Mouse (Mus musculus): ENCODE data around the gene Ccl25. TPM values are rescaled to one million over a fixed set of nuclear protein-coding genes. Genes with fewer than 3 reads are reported as not detected.
"Not testable (repeated sequence)": the region's sequence is repeated elsewhere in the genome, so short reads cannot be mapped to it uniquely, and the experiment has no call there.

Ccl25 gene
- polyA plus RNA-seq, 2 experiments from 2014 or later, result 7.8 to 10.8 TPM

DNA sequence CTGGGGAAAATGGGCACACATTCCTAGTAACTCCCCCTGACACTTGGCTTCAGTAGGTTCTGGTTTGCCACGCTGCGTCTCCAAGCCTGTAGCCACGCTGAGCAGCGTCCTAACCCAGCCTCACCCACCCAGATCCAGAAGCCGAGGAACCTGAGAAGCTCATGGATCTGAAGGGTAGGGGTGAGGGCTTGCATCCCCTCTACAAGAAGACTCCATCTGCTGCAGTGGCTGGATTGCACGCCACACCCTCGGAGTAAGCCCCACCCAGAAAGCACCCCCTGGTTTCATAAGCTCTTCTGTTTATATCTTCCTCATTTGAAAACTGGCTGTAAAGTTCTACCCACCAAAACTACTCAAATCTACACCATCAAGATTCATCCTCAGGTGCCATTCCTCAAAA is 22.7 kb downstream of the Ccl25 start:
- ATAC-seq, result no peak

DNA sequence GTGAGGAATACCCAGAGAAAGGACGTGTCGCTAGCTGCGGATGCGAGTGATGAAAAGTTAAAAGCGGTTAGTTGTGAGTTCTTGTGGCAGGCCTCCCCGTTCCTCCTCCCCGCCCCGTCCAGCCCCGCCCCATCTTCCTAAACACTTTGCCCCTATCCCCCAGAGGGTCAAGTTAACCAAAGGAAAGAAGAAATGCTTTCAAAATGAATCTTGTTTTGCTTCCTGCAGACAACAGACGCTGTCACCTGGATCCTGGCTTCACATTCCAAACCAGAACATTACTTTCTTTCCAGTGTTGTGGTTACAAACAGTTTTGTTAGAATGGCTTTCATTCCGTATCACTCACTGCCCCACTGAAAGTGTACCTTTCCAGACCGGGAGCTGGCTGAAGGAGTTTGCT is 23.3 kb downstream of the Ccl25 start:
- ATAC-seq, result no peak

DNA sequence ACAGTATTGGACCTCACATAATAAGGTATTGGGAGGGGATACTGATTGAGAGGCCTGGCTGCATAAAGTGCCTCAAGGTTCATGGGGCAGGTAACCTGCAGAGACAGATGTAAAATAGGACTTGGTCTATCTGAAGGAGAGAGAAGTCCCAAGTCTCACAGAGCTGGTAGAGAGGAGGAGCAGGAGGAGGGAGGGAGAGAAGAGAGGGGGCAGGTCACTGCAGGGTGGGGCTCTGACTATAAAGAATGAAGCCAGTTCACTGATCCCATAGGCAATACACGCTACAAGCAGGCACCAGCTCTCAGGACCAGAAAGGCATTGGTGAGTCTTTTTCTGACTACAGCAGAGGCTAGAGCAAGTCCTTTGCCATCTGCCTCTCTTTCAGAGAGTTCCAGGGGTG is 24.3 kb downstream of the Ccl25 start:
- ATAC-seq, result no peak

DNA sequence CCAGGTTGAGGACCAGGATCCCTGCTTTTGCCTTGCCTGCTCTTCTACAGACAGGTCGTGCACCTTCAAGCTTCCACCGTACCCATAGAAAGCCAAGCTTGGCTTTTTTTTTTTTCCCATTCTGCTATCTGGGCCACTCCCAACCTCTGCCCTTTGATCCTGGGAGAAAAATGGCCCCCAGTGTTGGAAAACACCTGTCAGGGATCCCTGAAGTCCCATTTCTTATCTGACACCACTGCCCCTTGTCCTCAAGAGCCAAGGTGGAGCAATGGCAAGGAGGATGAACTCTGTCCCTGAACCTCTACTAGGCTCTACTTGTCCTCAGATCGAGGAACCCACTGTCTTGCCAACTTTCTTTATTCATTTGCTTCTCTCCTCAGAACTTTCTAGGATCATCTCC is 25.6 kb downstream of the Ccl25 start:
- no peak for ATAC-seq

DNA sequence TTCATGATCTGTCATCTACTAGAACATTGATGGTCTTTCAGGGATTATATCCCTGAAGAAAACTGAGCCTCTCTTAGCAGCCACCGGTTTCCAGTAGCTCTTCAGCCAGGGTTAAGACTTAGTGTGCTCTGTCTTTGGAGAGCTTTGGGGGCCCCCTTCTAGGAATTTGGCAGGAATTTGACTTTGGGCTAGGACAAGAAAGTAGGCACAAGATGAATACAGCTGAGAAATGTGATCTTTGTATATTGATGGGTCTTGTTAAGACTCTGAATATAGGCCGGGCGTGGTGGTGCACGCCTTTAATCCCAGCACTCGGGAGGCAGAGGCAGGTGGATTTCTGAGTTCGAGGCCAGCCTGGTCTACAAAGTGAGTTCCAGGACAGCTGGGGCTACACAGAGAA is 27.6 kb downstream of the Ccl25 start:
- ATAC-seq, result not testable (repeated sequence)

DNA sequence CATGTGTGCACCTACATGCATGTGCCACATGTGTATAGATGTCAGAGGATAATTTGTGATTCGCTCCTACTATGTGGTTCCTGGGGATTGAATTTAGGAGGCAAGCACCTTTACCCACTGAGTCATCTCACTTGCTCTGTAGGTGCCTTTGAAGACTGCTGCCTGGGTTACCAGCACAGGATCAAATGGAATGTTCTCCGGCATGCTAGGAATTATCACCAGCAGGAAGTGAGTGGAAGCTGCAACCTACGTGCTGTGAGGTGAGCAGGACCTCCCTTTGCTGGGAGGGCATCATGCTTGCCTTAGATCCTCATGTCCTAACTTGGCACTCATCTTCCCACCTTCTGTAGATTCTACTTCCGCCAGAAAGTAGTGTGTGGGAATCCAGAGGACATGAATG is 28.7 kb downstream of the Ccl25 start:
- ATAC-seq, result no peak

DNA sequence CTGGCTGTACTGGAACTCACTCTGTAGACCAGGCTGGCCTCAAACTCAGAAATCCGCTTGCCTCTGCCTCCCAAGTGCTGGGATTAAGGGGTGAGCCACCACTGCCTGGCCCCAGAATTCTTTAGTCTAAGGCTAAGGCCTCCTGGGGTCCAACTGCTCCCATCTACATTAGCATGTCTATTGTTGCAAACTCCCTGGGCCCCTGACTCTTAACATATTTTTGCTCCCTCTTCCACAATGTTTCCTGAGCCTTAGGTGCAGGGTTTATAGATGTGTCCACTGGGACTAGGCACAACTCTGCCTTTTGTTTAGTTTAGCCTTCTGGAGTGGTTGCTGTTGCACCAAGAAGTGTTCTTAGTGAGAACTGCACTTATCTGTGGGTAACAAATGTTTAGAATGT is 29.5 kb downstream of the Ccl25 start:
- ATAC-seq, result no peak

DNA sequence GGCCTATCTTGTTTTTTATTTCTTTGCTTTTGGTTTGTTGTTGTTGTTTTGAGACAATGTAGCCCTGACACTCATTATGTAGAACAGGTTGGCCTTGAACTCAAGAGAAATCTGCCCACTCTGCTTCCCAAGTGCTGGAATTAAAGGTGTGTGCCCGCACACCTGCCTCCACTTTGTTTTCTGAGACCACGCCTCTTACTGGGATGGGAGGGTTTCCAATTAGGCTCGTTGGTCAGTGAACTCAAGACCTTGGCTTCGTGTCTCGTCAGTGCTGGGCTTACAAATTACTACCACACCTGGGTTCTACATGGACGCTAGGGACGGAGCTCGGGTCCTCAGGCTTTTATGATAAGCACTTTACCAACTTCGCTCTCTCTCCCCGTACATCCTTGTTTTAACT is 30.4 kb downstream of the Ccl25 start:
- ATAC-seq, result no peak

DNA sequence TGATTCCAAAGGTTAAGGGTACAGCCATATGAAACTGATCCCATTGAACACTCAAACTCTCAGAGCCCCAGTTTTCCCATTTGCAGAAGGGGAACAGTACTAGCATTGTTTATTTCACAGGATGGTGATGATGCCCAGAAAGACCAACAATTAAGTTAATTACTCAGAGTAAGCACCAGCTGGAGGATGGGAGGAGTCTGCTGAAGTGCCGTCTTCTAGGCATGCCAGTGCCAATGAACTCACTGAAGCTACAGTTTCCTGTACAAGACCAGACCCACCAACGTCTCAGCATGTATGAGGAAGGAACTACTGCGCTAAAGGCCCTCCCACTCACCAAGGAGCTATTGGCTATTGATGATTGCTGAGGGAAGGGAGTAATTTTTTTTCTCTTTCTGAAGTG is 34.4 kb downstream of the Ccl25 start:
- ATAC-seq, result no peak

DNA sequence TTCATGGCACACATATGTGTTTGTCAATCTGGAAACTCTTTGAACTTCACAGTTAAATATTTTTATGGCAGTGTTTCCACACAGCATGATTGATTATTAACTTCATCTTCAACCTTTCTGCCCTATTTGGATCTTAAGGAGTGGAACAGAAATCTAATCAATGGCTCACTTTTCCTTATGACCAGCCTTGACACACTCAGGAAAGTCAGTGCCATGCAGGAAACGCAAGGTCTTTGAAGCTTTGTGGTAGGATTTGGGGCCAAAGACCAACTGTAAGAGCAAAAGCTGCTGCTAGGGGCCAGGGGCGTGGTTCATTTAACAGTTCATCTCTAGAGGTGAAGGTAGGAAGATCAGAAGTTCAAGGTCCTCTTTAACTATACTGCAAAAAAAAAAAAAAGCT is 35.9 kb downstream of the Ccl25 start:
- no peak for ATAC-seq

DNA sequence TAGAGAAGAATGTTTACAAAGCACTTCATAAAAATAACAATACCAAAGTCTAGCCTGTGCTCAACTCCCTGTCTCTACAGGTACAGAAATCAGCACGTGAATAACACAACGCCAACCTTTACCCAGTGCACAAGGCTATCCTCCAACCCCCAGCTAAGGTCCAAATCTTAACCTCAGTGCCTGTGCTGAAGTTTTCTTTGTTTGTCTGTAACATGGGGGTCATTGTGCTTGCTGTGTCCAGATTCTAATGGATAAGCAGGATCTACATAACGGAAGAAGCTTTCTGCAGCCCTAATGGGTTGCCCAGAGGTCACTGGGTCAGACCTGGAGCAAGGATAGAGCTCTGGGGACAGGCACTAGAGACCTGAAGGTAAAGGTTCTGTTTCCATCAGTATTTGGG is 41.2 kb downstream of the Ccl25 start:
- ATAC-seq, result no peak

DNA sequence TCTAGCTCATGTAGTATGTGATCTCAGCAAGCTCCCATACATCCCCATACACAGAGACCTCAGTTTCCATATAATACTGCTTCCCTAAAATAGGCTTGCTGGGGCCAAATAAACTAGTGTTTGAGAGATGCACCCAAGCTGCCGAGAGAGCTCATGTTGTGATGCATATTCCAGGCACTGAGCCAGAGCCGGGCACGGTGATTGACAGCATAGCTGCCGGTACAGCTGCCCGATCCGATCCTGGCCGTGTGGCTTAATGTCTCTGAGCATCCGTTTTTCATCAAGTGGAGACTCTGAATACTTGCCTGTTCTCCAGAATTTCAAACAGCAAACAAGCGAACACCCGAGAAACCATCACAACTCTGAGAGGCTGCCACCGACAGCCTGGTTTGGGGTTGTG is 42.8 kb downstream of the Ccl25 start:
- no peak for ATAC-seq

DNA sequence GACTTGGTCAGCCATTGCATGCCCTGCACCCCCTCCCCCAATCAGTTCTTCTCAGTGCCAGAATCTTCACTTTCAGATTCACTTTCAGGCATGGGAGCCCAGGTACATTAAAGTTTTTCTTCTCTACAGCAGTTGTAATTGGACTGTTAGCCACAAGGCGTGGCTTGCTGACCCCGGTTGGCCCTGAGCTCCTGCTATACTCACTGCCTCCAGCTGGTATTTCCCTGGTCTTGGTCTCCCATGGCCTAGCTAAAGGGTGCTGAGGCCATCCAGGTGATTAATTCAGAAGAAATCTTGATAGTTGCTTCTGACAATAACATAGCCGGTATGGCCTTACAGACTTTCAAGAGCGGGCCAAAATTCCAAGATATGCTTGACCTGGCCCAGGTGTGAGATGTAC is 43.5 kb downstream of the Ccl25 start:
- ATAC-seq, result no peak

DNA sequence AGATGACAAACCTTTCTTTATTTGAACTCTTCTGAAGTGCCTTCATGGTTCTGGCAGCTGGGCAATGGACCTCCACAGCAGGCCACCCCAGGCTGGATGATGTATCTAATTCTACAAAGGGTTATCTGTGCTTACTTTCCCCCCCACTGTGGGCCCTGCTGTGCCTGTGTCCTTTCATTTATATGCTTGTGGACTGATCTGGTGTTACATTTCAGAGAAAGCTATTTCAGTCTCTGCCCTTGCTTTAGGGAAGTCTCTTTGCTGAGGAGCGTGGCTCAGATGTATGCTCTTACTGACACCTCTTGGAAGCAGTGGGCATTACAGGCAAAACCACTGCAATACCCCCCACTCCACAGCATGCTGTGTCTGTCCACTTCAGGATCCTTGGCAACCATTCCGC is 45.1 kb downstream of the Ccl25 start:
- peak; percentile 82 for ATAC-seq

DNA sequence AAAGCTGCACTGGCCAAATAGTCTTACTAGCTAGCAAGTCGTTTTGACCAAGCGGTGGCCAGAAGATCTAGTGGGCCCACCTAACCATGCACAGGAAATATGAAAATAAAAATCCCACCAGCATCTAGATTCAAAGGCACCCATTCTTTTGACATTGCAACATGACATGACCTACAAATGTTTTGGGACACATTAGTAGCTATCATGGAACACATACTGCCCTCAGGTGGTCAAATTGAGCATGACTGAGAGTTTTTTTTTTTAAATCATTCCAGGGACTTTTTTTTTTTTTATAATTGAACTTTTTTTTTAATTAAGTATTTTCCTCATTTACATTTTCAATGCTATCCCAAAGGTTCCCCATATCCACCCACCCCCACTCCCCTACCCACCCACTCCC is 47.6 kb downstream of the Ccl25 start:
- no peak for ATAC-seq

DNA sequence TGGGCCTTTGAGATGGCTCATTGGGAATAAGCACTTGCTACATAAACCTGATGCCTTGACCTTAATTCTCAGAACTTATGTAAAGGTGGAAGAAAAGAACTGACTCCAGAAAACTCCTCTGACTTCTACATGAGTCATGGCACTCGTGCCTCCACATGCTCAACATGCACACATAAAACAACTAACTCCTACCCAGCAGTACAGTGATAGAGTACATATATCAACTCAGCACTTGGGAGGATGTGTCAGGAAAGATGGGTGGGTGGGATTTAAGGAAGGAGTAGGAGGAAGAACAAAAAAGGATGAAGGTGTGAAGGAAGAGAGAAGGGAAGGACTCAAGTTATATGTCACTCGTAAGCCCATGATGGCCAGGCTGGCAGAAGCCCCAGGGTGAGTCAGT is 76.4 kb downstream of the Ccl25 start:
- no peak for ATAC-seq

DNA sequence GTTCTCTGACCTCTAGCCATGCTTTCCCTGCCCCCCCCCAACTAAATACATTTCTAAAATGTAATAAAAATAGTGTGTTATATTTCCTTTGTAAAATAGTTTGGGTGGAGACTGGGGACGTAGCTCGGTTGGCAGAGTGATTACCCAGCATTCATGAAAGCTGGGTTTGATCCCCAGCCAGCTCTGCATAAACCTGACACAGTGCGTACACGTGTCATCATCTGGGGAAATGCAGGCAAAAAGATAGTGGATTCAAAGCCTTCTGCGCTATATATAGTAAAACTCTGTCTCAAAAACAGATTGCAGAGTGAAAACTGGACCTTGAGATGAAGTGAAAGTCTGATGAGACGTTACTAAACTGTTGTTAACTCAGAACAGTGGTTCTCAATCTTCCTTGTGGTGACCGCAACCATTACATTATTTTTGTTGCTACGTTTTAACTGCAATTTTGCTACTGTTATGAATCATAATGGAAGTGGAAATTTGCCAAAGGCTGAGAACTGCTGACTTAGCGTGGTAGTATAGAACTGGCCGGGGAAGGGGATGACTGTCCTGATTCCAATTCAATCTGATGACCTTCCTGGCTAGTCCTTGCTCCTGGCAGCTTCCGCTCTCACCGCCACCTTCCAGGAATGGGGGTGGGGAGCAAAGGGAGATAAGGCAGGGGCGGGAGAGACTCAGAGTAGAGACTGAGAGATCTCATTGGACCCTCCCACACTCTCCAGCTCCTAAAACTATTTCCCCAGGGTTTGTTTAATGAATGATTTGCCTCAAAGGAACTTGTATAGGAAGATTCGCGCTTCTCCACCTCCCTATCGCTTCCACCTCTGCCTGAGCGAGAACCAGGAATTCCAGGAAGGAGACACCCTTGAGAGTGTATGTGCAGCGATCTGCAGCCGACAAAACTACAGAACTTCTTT is 79.2 kb downstream of the Ccl25 start:
- ATAC-seq, result no peak

DNA sequence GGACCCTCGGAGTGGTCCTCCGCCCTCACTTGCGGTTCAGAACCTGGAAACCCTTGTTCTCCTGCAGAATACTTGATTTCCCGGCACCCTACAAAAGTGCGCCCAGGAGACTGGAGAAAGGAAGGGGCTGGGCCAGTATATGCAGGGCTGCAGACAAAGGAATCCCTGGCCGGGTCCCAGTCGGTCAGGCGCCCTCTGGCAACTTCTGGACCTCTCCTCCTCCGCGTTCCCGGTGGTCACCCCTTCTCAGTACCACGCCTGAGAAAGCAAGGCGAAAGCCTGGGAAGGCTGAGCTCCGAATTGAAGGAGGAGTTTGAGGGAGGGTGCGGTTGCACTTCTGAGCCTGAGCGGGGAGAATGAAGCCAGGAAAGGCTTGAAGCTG is 79.9 kb downstream of the Ccl25 start:
- no peak for ATAC-seq

DNA sequence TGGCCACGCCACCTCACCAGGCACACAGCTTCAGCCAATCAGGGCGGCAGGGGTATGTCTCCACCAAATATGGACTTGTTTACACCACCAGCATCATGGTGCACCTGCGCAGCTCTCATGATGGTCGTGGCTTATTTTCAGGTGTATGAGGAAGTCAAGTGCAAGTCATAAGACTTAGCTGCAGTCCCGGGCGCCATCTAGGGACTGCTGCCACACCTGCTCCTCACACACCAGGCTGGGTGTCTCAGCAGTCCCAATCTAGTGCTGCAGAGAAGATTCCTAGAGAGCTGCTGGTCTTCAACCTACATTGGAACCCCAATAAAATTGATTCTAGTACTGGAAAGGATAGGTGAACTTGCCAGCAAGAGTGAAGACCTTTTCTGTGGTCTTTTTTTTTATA is 83.4 kb downstream of the Ccl25 start:
- not testable (repeated sequence) for ATAC-seq

Other genes starting within 250 kb of the Ccl25 start
- not detected for gene Cd209f, start 219.4 kb upstream of the Ccl25 start, polyA plus RNA-seq (2017; shearing (Covaris generic))
- not detected for gene Cd209g, start 191.1 kb upstream of the Ccl25 start, polyA plus RNA-seq (2017; shearing (Covaris generic))
- 1 to 10 TPM; 4.1 TPM for gene Evi5l, start 158.6 kb upstream of the Ccl25 start, polyA plus RNA-seq (2017; shearing (Covaris generic))
- gene Prr36, start 107.8 kb upstream of the Ccl25 start, polyA plus RNA-seq (2017; shearing (Covaris generic)), result under 1 TPM in 1 of 2 experiments, not detected in 1; 0.15 TPM
- not detected for gene Lrrc8e, start 98.4 kb upstream of the Ccl25 start, polyA plus RNA-seq (2017; shearing (Covaris generic))
- gene Map2k7, start 86.5 kb upstream of the Ccl25 start, polyA plus RNA-seq (2017; shearing (Covaris generic)), result 10 to 100 TPM; 18.3 to 29.8 TPM
- gene Gm49320, start 86.3 kb upstream of the Ccl25 start, polyA plus RNA-seq (2017; shearing (Covaris generic)), result 1 to 10 TPM in 1 of 2 experiments, under 1 TPM in 1; 0.61 to 1.3 TPM
- 1 to 10 TPM; 3.5 to 6.8 TPM for gene Tgfbr3l, start 77.0 kb upstream of the Ccl25 start, polyA plus RNA-seq (2017; shearing (Covaris generic))
- 10 to 100 TPM; 10.4 to 11.0 TPM for gene Snapc2, start 72.1 kb upstream of the Ccl25 start, polyA plus RNA-seq (2017; shearing (Covaris generic))
- gene Ctxn1, start 65.9 kb upstream of the Ccl25 start, polyA plus RNA-seq (2017; shearing (Covaris generic)), result under 1 TPM in 1 of 2 experiments, not detected in 1; 0.83 TPM
- 10 to 100 TPM; 74.9 to 77.5 TPM for gene Timm44, start 49.3 kb upstream of the Ccl25 start, polyA plus RNA-seq (2017; shearing (Covaris generic))
- gene Elavl1, start 203 bp downstream of the Ccl25 start, polyA plus RNA-seq (2017; shearing (Covaris generic)), result 10 to 100 TPM; 37.2 to 38.4 TPM
- 10 to 100 TPM; 72.9 to 87.0 TPM for gene Cers4, start 167.8 kb downstream of the Ccl25 start, polyA plus RNA-seq (2017; shearing (Covaris generic))

Data from activated CD4-positive, CD25-positive, alpha-beta regulatory T cell, adult 4 months (primary cell).